Mouse (Mus musculus): Measurements from ENCODE around the gene Wdr20.
"Not testable (repeated sequence)": the region's sequence is repeated elsewhere in the genome, so short reads cannot be mapped to it uniquely, and the experiment has no call there.

Gene Wdr20

GRCm38 (mm10) chr12:110737170-110738157 is at the start of gene Wdr20:
TSS of gene Wdr20 (plus strand) at chr12:110737944.
- peak; percentile 99 for DNase-seq (ENCODE audit: low spot score)

GRCm38 (mm10) chr12:110688921-110689320 is 48.8 kb upstream of the Wdr20 start:
- not testable (repeated sequence) for DNase-seq (ENCODE audit: low spot score)

GRCm38 (mm10) chr12:110689919-110690643 is 47.7 kb upstream of the Wdr20 start:
- DNase-seq (ENCODE audit: low spot score), result no peak

DNA sequence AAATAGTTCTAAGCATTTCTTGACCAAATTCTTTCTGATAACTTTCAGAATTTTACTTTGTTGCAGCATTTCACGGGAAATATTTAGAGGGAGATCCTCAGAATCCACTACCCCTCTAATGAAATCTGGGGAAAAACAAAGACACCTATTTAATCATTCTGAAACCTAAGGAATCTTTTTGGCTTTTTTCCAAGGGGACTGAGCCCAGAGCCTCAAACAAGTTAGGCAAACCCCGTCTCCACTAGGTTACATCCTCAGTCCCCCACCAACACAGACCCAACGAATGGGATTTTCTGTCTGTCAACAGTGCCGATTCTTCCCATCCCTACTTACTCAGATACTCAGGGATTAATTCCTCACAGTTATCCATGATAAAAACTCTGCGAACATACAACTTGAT is 44.4 kb upstream of the Wdr20 start:
- DNase-seq (ENCODE audit: low spot score), result not testable (repeated sequence)

DNA sequence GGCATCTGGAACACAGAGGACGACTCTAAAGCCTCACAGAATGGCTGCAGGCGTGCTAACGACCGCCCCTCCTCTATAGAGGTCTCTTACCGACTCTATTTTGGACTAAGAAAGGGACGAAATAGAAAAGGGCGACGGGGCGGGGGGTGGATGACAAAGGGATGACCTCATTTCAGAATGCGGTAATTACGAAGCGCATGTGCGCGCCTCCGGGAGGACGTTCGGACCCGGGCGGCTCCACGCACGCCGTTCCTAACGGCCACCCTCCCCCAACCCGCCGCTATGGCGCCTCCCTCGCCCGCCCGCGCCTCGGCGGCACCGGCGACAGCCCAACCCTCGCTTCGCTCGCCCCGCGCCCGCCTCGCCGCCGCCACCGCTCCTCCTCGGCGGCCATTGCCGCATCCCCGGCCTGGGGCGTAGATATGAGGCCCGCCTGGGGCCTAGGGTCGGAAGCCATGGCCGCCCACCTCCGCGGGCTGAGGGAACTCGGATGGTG is 42.0 kb upstream of the Wdr20 start:
- no peak for DNase-seq (ENCODE audit: low spot score)

GRCm38 (mm10) chr12:110696173-110696974 is 41.4 kb upstream of the Wdr20 start:
- DNase-seq (ENCODE audit: low spot score), result peak; percentile 99

GRCm38 (mm10) chr12:110696975-110697400 is 40.8 kb upstream of the Wdr20 start:
- DNase-seq (ENCODE audit: low spot score), result no peak

- no peak for DNase-seq (ENCODE audit: low spot score)
These were observed 40.3 kb upstream of the Wdr20 start for GRCm38 (mm10) chr12:110697457-110697856.

GRCm38 (mm10) chr12:110698080-110698479 is 39.7 kb upstream of the Wdr20 start:
- no peak for DNase-seq (ENCODE audit: low spot score)

DNA sequence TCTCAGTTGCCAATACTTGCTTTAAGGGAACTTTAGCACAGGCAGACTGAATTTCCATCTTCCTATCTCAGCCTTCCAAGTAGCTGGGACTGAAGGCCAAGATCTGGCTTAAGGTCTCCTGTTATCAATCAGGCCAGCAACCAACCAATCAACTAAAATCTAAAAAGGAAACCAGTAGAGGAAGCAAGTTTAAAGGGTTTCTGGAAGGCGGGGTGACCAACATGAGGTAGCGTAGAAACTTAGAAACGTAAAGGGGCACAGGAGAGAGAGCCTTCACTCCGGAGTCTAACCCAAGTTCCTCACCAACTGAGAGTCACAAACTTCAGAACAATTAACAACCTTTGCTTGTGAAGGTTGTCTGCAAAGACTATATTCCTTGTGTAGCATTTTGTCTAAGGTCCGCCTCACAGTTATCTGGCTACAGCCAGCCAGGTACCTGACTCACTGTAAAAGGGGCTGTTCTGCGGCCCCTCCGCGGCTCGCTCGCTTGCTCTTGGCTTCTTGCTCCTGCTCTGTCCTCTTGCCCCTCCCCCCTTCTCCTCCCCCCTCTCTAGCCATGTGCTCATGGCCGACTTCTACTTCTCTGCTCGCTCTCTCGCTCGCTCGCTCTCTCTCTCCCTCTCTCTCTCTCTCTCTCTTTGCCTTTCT is 39.1 kb upstream of the Wdr20 start:
- no peak for DNase-seq (ENCODE audit: low spot score)

- DNase-seq (ENCODE audit: low spot score), result no peak
These were observed 38.6 kb upstream of the Wdr20 start for GRCm38 (mm10) chr12:110699171-110699547.

DNA sequence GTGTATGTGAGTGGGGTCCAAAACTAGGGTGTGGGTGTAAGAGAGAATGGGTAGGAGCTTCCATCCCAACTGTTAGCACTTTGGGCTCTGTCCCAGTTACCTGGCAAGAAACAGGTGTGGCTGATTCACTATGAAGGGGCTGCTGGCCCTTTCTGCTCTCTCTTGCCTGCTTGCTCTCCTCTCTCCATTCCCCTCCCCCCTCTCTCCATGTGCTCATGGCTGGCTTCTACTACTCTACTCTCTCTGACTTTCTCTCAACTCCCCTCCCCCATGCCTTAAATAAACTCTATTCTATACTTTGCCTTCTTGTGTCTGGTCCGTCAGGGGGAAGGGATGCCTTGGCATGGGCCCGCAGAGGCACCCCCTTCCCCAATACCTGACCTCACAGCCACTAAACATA is 37.0 kb upstream of the Wdr20 start:
- DNase-seq (ENCODE audit: low spot score), result no peak

GRCm38 (mm10) chr12:110701363-110701762 is 36.4 kb upstream of the Wdr20 start:
- not testable (repeated sequence) for DNase-seq (ENCODE audit: low spot score)

- no peak for DNase-seq (ENCODE audit: low spot score)
These were observed 35.2 kb upstream of the Wdr20 start, which contains the start of gene Hsp90aa1 for GRCm38 (mm10) chr12:110702556-110702955. TSS of gene Hsp90aa1 (minus strand) at chr12:110702728.

- peak; percentile 81 for DNase-seq (ENCODE audit: low spot score)
These were observed 34.7 kb upstream of the Wdr20 start for GRCm38 (mm10) chr12:110703008-110703471.

GRCm38 (mm10) chr12:110703682-110704081 is 34.1 kb upstream of the Wdr20 start:
- no peak for DNase-seq (ENCODE audit: low spot score)

DNA sequence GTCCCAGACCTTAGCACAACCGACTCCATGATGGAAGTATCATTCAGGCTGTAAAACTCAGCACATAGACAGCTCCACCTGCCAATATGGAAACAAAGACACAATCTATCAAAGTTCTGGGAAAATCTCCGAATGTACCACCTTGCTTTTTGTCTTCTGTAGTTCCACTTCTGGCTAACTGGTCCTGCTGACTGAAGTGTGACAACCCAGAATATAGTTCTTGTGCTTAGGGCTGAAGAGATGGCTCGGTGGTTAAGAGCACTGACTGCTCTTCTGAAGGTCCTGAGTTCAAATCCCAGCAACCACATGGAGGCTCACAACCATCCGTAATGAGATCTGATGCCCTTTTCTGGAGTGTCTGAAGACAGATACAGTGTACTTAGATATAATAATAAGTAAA is 32.3 kb upstream of the Wdr20 start:
- DNase-seq (ENCODE audit: low spot score), result not testable (repeated sequence)

DNA sequence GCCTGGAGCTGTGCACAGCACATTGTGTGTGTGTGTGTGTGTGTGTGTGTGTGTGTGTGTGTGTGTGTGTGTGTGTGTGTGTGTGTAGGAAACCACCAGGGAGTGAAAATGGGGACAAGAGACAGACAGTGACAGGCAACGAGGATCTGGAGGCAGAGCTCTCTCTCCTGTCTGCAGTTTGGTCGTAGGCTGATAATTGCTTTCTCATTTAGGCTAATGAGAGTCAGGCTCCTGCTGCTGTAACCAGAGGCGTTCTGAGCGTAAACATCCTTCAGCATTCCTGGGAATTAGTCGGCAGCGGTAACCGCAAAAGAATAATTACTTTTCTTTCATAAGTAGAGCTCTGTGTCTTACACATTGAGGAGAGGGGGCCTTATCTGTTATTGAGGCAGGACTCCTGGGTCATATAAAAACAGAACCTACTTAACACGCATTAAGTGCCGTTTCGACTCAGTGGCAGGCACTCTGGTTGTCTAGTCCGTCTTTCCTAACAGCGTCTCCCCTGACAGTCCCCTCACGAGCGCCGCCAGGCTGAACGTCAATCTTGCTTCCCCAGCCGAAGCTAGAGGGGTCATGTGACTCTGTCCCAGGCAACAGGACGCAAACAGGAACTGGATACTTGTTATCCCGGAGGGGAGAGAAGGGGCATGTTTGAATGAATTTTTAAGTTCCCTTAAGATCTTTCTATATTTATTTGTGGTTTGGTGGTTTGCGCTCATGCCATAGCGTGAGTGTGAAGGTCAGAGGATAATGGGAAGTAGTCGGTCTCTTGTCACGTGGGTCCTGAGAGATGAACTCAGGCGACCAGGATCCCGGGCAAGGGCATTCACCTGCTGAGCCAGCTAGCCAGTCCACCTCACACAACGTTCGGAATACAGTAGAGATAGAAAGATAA is 31.2 kb upstream of the Wdr20 start:
- no peak for DNase-seq (ENCODE audit: low spot score)

DNA sequence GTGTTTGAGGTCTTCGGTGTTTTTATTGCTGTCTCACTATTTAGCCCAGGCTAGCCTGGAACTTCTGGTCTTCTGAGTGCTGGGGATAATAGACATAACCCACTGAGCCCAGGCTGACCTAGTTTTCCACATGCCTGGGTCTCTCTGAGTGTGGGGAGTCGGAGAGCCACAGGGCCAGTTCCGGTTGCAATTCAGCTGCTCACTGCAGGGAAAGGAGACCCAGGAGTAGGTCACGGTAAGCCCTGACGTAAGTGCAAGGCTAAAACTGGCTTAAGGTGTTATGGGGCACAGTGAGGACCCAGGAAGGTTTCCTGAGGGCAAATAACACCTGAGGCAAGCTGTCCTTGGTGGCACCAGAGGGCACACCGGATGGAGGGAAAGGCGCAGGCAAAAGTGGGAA is 30.3 kb upstream of the Wdr20 start:
- no peak for DNase-seq (ENCODE audit: low spot score)

DNA sequence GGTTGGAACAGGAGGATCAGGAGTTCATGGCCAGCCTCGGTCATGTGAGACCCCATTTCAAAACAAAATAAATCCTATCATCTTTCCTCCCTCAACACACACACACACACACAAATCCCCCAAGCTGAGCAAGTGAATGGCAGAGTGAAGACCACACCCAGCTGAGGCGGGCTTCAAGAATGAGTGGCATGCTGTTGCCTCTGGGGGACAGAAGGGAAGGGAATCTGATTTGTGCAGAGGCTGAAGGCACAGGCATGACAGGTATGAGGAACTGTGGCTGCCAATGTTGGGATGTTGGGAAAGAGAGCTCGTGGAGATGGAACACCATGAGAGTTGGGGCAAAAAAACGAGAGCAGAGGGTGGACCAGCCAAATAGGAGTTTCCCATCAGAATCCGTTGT is 26.5 kb upstream of the Wdr20 start:
- DNase-seq (ENCODE audit: low spot score), result no peak
